Mouse (Mus musculus) heart, embryonic 16.5 days (tissue): ENCODE measurements around the gene Trpm8. TPM values are rescaled to one million over a fixed set of nuclear protein-coding genes. Genes with fewer than 3 reads are reported as not detected.

Experiments
- ATAC-seq: fragments of 200-750 bp; cut with Nextera tagmentation; replicated peaks from 2 replicates; pipeline ENCODE4 v1.8.0; 2017; ENCODE audit warnings: moderate number of reproducible peaks; ENCODE audit not compliant: insufficient read depth, low FRiP score; ENCODE audit errors: extremely low read depth
- H3K27ac ChIP-seq: fragments of 300-500 bp; sonication (generic); 2 replicates; pipeline ENCODE4 v1.5.1; 2014; ENCODE audit warnings: mild to moderate bottlenecking, low read length, control low read depth, moderate library complexity
- H3K27me3 ChIP-seq: fragments of 300-500 bp; sonication (generic); 2 replicates; pipeline ENCODE4 v1.6.1; 2014; ENCODE audit warnings: low read length, mixed read lengths; ENCODE audit not compliant: control insufficient read depth, insufficient read depth
- H3K36me3 ChIP-seq: fragments of 300-500 bp; sonication (generic); 2 replicates; pipeline ENCODE4 v1.6.1; 2014; ENCODE audit not compliant: control insufficient read depth, insufficient read depth
- H3K4me1 ChIP-seq: fragments of 300-500 bp; sonication (generic); 2 replicates; pipeline ENCODE4 v1.6.1; 2014; ENCODE audit warnings: low read length, mixed read lengths; ENCODE audit not compliant: control insufficient read depth, insufficient read depth
- H3K4me2 ChIP-seq: fragments of 300-500 bp; sonication (generic); 2 replicates; pipeline ENCODE4 v1.6.1; 2014; ENCODE audit warnings: low read depth, mild to moderate bottlenecking, control low read depth, low read length
- H3K4me3 ChIP-seq: fragments of 300-500 bp; sonication (generic); 2 replicates; pipeline ENCODE4 v1.5.1; 2014; ENCODE audit warnings: mild to moderate bottlenecking, control low read depth, low read length
- H3K9ac ChIP-seq: fragments of 300-500 bp; sonication (generic); 2 replicates; pipeline ENCODE4 v1.6.1; 2014; ENCODE audit warnings: low read length, control low read depth
- H3K9me3 ChIP-seq: fragments of 300-500 bp; sonication (generic); replicated peaks from 2 replicates; pipeline ENCODE4 v1.6.1; 2016; ENCODE audit warnings: low read length; ENCODE audit not compliant: control insufficient read depth
- WGBS: fragments of 180-500 bp; shearing (Covaris S2); extraction: QIAGEN DNeasy Blood & Tissue Kit; methylation state at CpG from one replicate; pipeline ENCODE4 v1.1.7; 2014; 5-methylcytosine and 5-hydroxymethylcytosine counted together
- polyA plus RNA-seq: library from polyadenylated mRNA; unstranded; fragments of >200 nt; fragmentation: Nextera tagmentation; extraction: Ambion mirVana; gene quantifications from 2 replicates; pipeline ENCODE4 v1.2.1, GENCODE M21; 2015

The Trpm8 gene
- polyA plus RNA-seq, 1 experiment from 2014 or later = not detected

DNA sequence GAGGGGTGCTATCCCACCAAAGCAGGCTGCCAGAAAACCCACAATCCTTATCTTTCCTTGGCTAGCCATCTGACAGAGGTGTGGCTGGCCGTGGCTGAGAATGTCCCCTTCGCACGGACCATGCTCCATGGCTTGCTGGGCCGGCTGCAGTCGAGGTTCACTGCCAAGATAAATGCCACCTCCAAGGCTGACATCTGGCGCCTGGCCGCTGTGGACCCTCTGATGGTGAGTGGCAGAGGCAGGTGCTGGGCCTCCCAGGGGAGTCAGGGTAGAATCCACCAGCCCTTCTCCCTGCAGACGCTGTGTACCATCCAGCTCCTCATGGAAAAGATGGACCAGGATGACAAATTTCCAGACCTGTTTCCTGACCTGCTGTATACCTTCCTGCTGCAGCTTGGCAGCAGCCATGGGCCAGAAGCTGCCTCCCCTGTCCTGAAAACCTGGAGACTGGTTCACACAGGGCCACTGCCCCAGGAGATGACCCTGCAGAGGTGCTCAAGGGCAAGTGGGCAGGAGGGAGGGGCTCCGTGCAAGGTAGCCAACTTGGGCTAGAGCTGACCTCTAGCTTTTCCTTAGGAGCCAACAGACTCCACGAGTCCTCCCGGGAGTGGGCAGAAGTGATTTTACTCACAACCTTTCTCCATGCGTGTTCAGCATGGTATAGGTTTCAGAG, 22.5 kb upstream of the Trpm8 start:
- Histone ChIP-seq H3K4me2 (no peak overlapping the region), H3K4me1 (peaks cover 12% of the 10 kb centered on the region), H3K4me3 (no peak overlapping the region), H3K9ac (no peak overlapping the region), H3K27me3 (no peaks in the 10 kb centered on the region), H3K27ac (no peak overlapping the region), H3K36me3 (no peaks in the 10 kb centered on the region), H3K9me3 (peaks cover 37% of the 10 kb centered on the region)
- WGBS = 77% methylated on average over 12 of the region's 12 CpGs
- ATAC-seq = no peak

DNA sequence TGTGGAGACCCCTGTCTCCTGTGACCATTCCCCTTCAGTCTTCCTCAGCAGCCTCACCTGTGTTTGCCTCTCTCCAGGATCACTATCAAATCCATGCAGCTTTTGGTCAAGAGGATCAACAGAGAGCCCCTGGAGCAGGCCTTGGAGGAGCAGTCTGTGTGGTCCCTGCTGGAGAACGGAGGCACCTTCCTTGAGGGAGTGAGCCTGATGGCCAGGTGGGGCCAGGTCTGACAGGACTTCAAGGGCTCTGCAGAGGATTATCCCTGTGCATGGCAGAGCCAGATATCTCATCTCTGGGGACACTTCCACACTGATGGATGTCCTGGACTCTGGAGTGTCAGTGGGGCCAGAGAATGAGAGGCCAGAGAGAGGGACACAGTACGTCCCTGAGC, 22.0 kb upstream of the Trpm8 start:
- Histone ChIP-seq H3K9me3 (peaks cover 32% of the 10 kb centered on the region), H3K4me2 (no peak overlapping the region), H3K4me1 (peaks cover 14% of the 10 kb centered on the region), H3K4me3 (no peak overlapping the region), H3K9ac (no peak overlapping the region), H3K27ac (no peak overlapping the region), H3K36me3 (no peaks in the 10 kb centered on the region), H3K27me3 (no peaks in the 10 kb centered on the region)
- no peak for ATAC-seq
- WGBS = 47% methylated on average over 2 of the region's 2 CpGs

DNA sequence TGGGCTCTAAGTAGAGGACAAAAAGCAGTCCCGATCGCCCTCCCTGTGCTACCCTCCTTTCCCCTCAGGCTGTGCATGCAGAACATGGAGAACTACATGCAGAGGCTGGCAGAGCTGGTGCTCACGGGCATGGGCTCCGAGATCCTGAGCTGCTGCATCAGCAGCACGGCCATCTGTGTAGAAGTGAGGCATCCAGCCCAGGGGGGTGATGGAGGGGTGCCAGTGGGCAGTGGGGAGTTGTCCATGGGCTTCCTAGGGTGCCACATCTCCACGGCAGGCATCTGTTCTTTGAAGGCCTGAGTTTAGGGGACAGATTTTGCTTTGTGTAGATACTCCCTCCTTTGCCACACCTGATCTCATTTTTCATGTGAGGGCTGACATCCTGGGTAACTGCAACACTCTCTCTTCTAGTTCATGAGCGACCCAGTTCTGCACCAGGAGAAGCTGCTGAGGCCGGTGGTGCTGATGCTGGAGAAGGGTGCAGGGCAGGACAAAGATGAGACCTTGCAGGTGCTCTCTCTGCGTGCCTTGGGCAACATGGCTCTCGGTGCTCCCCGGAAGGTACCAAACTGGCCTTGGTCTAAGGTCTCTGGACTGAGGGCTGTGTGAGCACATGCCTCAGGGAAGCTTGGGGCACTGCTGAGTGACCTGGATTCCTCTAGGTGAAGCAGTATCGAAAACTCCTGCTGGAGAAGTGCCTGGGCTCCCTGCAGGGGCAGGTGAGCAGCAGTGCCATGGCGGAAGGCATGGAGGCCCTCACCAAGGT, 21.3 kb upstream of the Trpm8 start:
- peaks cover 3% of the 10 kb centered on the region; the same call in 1 of the 2 replicates for H3K36me3 ChIP-seq
- no peak overlapping the region for H3K9ac ChIP-seq
- H3K4me1 ChIP-seq = peaks cover 14% of the 10 kb centered on the region
- no peak for ATAC-seq
- peaks cover 25% of the 10 kb centered on the region for H3K9me3 ChIP-seq
- H3K27me3 ChIP-seq = no peaks in the 10 kb centered on the region
- H3K27ac ChIP-seq = no peak overlapping the region
- no peak overlapping the region for H3K4me2 ChIP-seq
- no peak overlapping the region for H3K4me3 ChIP-seq
- WGBS = 71% methylated on average over 13 of the region's 13 CpGs

DNA sequence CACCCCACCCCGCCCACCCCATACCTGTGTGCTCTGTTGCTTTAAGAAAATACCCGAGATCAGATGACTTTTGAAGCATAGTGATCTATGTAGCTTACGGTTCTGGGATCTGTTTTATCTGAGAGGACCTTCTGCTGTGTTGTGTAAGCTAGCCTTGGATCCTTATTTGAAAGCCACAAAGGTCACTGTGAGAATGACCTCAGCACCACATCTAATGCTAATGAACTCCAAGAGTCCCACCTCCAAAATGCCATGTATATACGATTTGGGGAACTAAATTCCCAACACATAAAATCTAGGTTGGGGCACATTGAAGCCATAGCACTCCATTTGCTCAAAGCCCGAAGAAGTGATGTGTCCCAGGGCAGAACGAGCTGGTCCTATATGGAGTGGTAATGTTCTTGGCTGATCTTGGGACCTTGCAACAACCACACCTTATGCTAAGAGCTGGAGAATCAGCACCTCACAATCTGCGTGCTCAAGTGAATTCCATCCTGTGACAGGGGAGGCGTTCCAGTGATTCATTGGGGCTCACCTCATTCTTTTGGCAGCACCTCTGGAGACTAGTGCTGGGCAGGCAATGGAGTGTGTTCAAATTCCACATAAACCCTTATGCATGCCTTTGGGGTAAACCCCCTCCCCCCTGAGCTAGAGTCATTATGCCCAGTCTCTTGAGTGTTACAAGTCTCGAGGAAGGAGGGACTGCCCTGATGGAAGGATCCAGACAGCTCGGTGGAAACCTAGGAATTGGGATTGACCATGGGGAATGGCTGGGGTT, 20.4 kb upstream of the Trpm8 start:
- Histone ChIP-seq H3K9ac (no peak overlapping the region), H3K9me3 (peaks cover 21% of the 10 kb centered on the region), H3K4me3 (no peak overlapping the region), H3K36me3 (peaks cover 11% of the 10 kb centered on the region; the same call in 1 of the 2 replicates), H3K4me1 (peaks cover 14% of the 10 kb centered on the region), H3K4me2 (no peak overlapping the region), H3K27me3 (no peaks in the 10 kb centered on the region), H3K27ac (no peak overlapping the region)
- 74% methylated on average over 10 of the region's 10 CpGs for WGBS
- ATAC-seq = no peak

DNA sequence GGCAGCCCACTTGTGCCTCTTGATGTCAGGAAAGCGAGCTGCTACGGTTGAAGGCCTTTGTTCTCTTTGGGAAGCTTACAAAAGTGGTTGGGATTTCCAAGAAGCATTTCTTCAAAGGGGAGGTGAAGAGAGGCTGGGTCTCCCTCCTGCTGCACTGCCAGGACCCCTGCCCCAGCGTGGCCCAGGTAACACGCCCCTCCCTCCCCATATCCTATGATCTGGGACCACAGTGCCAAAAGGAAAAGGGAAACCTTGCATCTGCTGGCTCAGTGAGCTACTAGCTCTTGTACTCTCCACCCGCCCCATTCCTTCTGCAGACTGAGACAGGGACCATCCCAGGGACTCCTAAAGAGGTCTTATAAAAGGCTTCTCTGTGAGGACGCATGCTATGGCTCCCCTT, 19.8 kb upstream of the Trpm8 start:
- Histone ChIP-seq H3K36me3 (peaks cover 17% of the 10 kb centered on the region), H3K4me3 (no peak overlapping the region), H3K4me2 (no peak overlapping the region), H3K27ac (no peak overlapping the region), H3K9me3 (peaks cover 15% of the 10 kb centered on the region), H3K9ac (no peak overlapping the region), H3K27me3 (no peaks in the 10 kb centered on the region), H3K4me1 (peaks cover 18% of the 10 kb centered on the region)
- ATAC-seq = no peak
- WGBS = 78% methylated on average over 6 of the region's 6 CpGs

DNA sequence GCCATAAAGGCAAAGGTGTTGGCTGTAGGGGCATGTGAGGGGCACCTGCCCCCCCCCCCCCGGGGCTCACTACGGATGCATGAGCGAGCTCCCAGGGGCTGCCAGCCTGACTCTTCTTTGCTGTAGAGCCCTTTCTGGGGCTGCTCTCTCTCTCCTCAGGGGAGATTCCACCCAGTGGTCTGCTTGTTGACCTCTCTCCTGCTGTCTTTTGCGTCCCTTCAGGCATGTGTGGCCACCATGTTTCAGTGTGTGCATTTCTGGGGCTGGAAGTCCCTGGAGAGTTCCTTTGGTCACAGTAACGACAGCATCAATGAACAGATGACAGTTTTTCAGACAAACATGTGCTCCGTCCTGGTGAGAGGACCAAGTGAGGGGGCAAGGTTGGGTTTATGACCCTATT, 19.1 kb upstream of the Trpm8 start:
- Histone ChIP-seq H3K36me3 (peaks cover 24% of the 10 kb centered on the region), H3K9me3 (peaks cover 11% of the 10 kb centered on the region; the same call in 1 of the 2 replicates)
- ATAC-seq = no peak

DNA sequence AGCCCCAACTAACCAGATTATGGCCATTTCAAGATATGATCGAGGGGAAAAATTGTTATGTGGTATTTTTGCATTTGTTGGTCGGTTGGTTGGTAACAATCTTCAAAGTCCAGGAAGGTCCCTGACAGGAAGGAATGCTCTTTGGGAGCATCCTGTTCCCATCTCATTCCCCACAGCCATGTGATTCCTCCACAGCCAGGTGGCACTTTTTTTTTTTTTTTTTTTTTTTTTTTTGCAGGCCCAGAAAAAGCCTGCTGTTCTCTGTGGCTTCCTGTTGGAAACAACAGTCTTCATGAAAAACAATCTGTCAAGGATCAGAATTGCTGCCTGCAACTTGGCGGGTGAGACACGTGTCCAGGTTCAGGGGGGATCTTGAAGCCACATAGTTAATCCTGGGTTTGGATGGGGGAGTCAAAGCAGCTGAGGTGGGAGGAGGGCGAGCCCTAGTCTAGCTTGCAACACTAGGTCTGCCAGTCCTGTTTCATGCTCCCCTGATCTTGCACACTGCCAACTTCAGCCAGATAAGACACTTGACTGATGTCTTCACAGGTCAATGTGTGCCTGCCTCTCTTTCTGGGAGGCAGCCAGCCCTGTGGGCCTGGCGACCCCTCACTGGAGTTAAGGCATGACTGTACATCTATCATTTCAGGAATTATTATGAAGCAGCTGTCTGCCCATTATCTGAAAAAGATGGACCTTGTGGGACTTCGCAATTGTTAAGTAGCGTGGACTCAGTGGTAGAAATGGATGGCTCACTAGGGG, 18.4 kb upstream of the Trpm8 start:
- Histone ChIP-seq H3K9ac (no peak overlapping the region), H3K27ac (no peak overlapping the region), H3K4me3 (no peak overlapping the region), H3K4me1 (peaks cover 18% of the 10 kb centered on the region), H3K36me3 (peaks cover 31% of the 10 kb centered on the region), H3K4me2 (no peak overlapping the region), H3K27me3 (no peaks in the 10 kb centered on the region), H3K9me3 (peaks cover 8% of the 10 kb centered on the region; the same call in 1 of the 2 replicates)
- WGBS = 58% methylated on average over 8 of the region's 8 CpGs
- ATAC-seq = peak; percentile 10; the same call in 1 of the 2 replicates

More for the DNA sequence above, 19.1 kb upstream of the Trpm8 start:
- Histone ChIP-seq H3K9ac (no peak overlapping the region), H3K4me1 (peaks cover 18% of the 10 kb centered on the region), H3K4me2 (no peak overlapping the region), H3K4me3 (no peak overlapping the region), H3K27me3 (no peaks in the 10 kb centered on the region), H3K27ac (no peak overlapping the region)
- WGBS = 63% methylated on average over 6 of the region's 6 CpGs

DNA sequence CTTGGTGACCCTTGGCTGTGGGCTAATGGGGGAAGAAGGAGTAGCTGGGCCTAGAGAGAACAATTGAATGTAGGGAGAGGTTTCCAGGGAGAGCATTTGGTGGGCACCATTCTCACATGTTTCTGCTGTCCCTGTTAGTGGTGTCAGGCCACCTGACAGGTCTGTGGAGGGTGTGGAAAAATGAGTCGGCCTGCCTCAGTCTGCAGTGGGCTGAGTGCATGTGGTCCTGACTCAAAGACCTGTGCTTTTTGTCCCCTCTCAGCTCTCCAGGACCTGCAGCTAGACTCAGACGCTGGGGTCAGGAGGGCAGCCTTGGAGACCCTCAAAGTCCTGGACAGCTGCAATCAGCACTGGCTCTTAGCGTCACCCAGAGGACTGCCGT, 17.8 kb upstream of the Trpm8 start:
- 69% methylated on average over 4 of the region's 4 CpGs for WGBS
- Histone ChIP-seq H3K9ac (no peak overlapping the region), H3K4me1 (peaks cover 18% of the 10 kb centered on the region), H3K36me3 (peaks cover 37% of the 10 kb centered on the region), H3K4me3 (no peak overlapping the region), H3K4me2 (no peak overlapping the region), H3K27ac (no peak overlapping the region), H3K27me3 (no peaks in the 10 kb centered on the region), H3K9me3 (peaks cover 5% of the 10 kb centered on the region; the same call in 1 of the 2 replicates)
- ATAC-seq = no peak; the same call in 1 of the 2 replicates
